Mouse (Mus musculus) stomach, embryonic 14.5 days (tissue): ENCODE data around the gene Znrf3. TPM values are rescaled to one million over a fixed set of nuclear protein-coding genes. Genes with fewer than 3 reads are reported as not detected.

Experiments used
- polyA plus RNA-seq: library from polyadenylated mRNA; unstranded; fragments of >200 nt; fragmentation: Nextera tagmentation; extraction: Ambion mirVana; gene quantifications from 2 replicates; pipeline ENCODE4 v1.2.1, GENCODE M21; 2014

Gene Znrf3
- polyA plus RNA-seq, 1 experiment from 2014 or later, result 19.7 TPM

Other genes with a start within 250 kb of the Znrf3 start
- gene Kremen1, start 183.3 kb downstream of the Znrf3 start, polyA plus RNA-seq, result 16.1 and 17.4 TPM in 2 replicates
- gene Xbp1, start 75.8 kb upstream of the Znrf3 start, polyA plus RNA-seq, result 164 and 206 TPM in 2 replicates
- 17.7 and 19.4 TPM in 2 replicates for gene Ccdc117, start 97.3 kb upstream of the Znrf3 start, polyA plus RNA-seq
- not detected in 2 replicates for gene Ankrd36, start 124.8 kb upstream of the Znrf3 start, polyA plus RNA-seq